Mouse (Mus musculus): ENCODE results near the gene Smim24. TPM values are rescaled to one million over a fixed set of nuclear protein-coding genes. Genes with fewer than 3 reads are reported as not detected.
A peak's percentile ranks its signal among the peaks of the same experiment; 100 is the strongest.

Gene Smim24
- total RNA-seq, 2 experiments from 2014 or later: 1.8 to 1.9 TPM

DNA sequence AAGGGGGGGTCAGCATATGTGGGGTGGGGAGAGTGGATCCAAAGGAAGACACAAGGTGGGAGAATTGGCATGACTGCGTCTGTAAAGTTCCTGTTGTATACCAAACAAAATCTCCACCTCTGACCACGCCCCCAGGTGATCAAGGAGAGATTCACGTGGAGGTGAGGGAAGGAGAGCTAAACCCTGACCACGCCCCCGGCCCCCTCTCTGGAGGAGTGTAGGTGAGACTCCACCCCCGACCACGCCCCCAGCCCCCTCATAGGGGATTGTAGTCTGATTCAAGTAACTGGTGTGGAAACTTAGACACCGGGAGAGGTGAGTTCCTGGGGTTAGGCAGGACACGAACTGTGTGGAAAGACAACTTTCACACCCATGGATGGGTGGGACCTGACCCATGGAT lies 11.2 kb downstream of the Smim24 start:
- intact Hi-C loops (cut with DNase I): no loop called here
- no peak for DNase-seq (ENCODE audit: low spot score in 2 of 2)

DNA sequence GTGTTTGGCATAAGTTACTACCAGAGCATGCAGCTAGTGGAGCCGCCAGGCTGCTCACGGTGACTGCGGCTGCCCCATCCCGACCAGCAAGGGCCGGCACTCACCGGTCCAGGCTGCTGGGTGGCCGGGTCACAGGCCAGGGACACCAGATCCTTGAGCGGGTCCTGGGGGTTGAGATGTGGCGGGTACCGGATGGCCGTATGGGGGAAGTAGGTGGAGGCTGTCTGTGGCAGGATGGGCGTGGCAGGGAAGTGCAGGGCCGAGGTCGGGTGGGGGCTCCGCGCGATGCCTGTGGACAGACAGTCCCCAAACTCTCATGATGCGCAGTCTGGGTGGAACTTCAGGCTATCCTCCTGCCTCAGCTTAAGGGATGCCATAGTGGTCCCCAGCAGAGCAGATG lies 11.9 kb downstream of the Smim24 start:
- intact Hi-C loops (cut with DNase I): no loop called here
- DNase-seq (ENCODE audit: low spot score in 2 of 2): no peak

GRCm38 (mm10) chr10:81405588-81406201 lies 12.8 kb downstream of the Smim24 start:
- DNase-seq (ENCODE audit: low spot score in 2 of 2): peak; percentile 56 to 78
- intact Hi-C loops (cut with DNase I): no loop called here

- DNase-seq (ENCODE audit: low spot score in 2 of 2): no peak
- intact Hi-C loops (cut with DNase I): no loop called here
Observed at GRCm38 (mm10) chr10:81406504-81407440, 13.9 kb downstream of the Smim24 start.

- peak; percentile 77 to 91 for DNase-seq (ENCODE audit: low spot score in 2 of 2)
- intact Hi-C loops (cut with DNase I): no loop called here
Observed at GRCm38 (mm10) chr10:81407539-81408423, 14.9 kb downstream of the Smim24 start.

- intact Hi-C loops (cut with DNase I): no loop called here
- no peak for DNase-seq (ENCODE audit: low spot score in 2 of 2)
Observed at GRCm38 (mm10) chr10:81408424-81408729, 15.5 kb downstream of the Smim24 start.

- peak in 1 of 2 experiments; percentile 73 for DNase-seq (ENCODE audit: low spot score in 2 of 2)
- intact Hi-C loops (cut with DNase I): no loop called here
Observed at GRCm38 (mm10) chr10:81408871-81409291, 16.0 kb downstream of the Smim24 start.

DNA sequence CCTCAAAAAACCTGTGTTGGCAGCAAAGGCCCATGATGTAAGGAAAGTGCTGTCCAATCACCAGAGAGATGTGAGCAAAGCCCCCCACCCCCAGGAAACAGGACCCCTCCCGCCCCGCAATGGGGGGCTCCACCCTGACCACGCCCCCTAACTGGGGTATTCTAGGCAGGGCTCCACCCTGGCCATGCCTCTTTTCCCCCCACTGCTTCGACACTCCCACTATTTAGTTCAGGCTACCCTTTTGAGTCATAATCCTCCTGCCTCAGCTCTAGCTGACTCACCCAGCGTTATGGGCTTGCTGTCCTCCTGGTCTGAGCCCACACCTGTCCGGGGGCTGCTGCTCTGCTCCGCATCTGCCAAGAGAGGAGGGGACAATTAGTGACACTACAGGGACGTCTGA lies 16.5 kb downstream of the Smim24 start:
- no peak for DNase-seq (ENCODE audit: low spot score in 2 of 2)
- intact Hi-C loops (cut with DNase I): no loop called here

DNA sequence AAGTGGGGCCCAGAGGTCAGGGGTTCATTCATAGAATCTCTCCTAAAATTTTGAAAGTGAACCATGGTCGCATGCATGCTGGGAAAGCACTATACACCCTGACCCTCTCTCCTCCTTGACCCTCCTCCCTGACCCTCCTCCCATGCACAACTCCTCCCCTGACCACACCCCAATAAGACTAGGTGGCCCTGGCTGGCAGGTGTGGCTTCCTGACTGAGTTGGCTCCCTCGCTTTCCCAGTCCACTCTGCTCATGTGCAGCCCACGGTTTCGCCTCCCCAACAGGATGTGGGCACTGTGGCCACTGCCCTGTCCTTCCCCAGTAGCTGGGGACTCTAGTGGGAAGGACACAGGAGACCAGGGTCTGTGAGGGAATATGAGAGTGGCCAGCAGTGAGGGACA lies 17.5 kb downstream of the Smim24 start:
- no peak for DNase-seq (ENCODE audit: low spot score in 2 of 2)
- intact Hi-C loops (cut with DNase I): no loop called here

DNA sequence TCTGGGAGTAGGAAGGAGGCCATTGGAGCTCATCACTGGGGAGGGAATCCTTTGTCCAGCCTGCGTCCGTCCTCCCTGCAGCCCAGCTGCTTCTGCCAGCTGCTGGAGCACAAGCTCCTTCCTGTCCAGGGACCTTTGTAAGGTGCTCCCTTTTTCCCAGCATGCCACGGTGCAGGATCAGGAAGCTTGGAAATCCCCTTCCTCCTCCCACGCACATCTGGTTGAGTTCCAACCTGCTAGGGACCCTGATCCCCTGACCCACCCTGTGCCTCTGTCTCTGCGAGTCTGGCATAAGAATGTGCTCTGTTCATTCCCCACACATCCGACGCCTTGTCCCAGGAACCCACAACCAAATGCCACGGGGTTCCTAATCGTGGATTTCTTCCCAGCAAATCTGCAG lies 18.1 kb downstream of the Smim24 start:
- DNase-seq (ENCODE audit: low spot score in 2 of 2): no peak
- intact Hi-C loops (cut with DNase I): no loop called here

DNA sequence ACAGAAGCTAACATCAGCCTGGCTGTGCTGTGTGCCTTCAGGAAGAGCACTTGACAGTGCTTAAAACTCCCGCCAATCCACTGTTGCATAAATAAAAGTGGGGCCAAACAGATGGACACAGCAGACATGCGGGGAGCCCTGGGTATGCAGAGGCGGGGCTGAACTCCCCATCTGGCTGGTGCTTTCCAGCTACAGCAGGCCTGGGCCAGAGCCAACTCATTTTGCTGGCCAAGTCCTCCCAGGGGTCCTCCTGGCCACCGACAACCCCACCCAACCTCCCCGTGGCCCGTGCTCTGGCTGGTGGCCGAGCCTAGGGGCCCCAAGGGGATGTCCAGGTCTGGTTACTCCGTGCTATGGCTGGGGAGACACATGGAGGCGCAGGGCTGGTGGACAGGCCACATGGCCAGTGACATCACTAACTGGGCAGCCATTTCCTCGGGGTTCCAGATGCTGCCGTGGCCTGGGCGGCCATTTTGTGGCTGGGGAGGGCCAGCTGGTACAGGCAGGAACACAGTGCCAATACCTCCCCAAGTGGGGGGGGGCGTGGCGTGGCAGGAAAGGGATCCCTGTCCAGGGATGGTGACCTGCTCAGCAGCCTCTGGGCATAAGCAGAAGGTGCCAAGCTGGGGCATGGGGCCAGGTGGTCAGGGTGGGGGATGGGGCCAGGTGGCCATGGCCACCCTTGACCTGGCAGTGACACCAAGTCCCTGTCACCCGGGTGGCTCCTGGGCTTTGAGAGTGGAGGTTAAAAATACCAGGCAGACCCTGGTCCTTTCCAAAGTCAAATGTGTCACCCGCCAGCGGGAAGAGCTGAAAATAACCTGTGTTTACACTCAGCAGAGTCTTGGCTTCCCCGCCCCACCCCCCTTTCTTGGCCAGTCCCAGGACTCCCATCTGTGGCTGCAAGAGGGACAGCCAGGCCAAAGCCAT lies 18.9 kb downstream of the Smim24 start:
- DNase-seq (ENCODE audit: low spot score in 2 of 2): peak; percentile 60 to 74
- intact Hi-C loops (cut with DNase I): loop anchor here (2.0 kb wide), 1 partner anchor 15 kb away; no protein-coding TSS in a partner anchor

GRCm38 (mm10) chr10:81412586-81413309 lies 19.9 kb downstream of the Smim24 start:
- intact Hi-C loops (cut with DNase I): loop anchor here (2.0 kb wide), 1 partner anchor 14 kb away; no protein-coding TSS in a partner anchor
- DNase-seq (ENCODE audit: low spot score in 2 of 2): no peak

DNA sequence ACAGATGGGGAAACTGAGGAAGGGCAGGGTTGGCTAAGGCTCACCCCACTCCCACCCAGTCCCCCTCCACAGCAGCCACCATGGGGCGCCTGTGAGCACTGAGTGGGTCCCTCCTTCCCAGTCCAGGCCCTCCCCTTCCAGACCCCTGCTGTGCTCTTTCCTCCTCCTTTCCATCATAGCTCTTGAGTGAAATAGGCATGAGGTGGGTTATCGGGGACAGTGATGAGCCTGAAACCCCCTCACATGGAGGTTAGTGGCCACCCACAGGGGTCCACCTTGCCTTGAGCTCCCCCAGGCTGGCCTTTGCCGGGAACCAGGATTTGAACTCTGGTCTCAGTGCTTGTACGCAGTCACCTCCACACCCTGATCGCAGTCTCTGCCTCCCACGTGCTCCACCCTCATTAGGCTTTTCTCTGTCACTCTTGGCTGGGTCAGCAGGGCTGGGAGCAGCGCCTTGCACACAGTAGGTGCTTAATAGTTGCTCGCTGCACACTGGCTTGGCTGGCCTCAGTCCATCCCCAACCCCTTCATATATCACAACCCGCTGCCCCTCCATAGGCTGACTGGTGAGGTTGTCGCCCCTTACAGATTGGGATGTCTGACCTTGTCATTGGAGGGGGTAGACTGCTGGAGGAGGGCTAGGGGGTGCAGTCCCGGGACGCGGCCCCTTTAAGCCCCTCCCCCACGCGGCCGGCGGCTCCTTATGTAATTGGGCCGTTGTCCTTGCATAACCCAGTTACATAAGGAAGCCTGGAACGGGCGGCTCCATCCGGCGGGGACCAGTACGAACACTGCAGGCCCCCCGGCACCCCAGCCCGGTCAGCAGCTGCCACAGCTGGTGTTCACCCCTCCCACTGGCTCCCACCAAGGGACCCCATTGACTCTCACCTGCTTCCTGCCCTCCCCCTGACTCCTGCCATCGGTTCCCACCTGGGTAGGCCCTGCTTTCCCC lies 20.7 kb downstream of the Smim24 start:
- intact Hi-C loops (cut with DNase I): loop anchor here (2.0 kb wide), 1 partner anchor 13 kb away; no protein-coding TSS in a partner anchor
- peak; percentile 81 to 91 for DNase-seq (ENCODE audit: low spot score in 2 of 2)

DNA sequence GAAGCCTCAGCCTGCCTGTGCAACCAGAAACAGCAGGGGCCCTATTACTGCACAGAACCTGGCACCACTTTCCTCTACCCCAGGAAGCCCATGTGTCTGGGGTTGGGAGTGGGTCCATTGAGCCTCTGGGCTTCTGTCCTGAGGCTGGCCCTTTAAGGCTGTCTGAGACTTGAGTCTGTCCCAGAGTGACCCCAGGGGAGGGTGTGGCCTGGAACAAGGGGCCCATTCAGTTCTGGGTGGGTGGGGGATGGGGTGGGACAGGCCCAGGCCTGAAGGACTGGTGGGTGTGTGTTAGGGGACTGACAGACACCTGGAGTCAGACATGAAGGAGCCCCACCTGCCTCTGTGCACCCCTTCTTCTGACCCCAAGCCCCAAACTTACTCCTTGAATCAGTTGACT lies 21.8 kb downstream of the Smim24 start:
- intact Hi-C loops (cut with DNase I): no loop called here
- no peak for DNase-seq (ENCODE audit: low spot score in 2 of 2)

DNA sequence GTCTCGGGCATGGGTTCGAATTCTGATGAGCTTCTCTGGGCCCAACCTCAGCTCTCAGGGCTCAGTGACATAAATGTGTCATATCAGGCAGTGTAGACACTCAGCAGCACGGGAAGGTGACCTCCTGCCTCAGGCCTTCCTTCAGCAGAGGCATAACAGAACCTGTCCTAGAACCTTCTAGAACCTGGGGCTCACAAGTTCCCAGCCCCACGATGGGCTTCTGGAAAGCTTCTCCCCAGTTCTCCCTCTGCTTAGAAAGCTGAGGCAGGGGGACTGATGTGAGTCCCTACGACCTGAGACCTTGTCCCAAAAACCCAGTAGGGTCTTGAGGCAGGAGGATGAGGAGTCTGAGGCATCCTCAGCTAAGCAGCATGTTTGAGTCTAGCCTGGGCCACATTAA lies 22.3 kb downstream of the Smim24 start:
- DNase-seq (ENCODE audit: low spot score in 2 of 2): no peak
- intact Hi-C loops (cut with DNase I): no loop called here

DNA sequence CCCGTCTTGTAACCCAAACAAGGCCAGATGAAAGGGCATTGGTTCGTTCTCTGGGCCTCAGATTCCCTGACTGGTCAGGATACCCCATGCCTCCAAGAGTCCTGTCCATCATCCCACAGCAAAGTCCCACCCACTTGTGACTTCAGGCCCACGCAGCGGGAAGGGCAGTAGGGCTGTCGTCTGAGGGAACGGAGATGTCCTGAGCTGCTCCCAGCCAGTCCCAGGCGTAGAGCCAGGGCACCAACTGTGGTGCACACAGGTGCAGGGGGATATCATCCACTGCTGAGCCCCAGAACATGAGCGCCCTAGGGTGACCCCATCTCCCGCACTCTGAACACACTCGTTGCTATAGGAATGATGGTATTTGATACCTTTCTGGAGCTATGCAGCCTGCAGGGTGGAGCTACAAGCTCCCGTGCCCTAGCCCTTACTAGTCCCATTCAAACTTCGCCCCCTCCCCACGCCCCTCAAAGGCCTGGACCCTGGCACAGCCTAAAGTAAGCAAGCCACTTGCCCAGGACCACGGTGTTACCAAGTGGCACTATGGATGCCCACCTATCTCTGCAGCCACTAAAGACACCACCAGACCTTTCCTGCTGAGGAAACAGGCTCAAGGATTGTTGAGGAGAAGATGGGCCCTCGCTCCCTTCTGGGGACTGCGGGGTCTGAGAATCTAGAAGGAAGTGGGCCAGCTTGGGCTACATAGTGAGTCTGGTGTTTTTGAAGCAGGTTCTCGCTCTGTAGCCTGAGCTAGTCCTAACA lies 22.9 kb downstream of the Smim24 start:
- DNase-seq (ENCODE audit: low spot score in 2 of 2): no peak
- intact Hi-C loops (cut with DNase I): no loop called here
